Mouse (Mus musculus) kidney, embryonic 16.5 days (tissue): ENCODE measurements around the gene Lrfn2. TPM values are rescaled to one million over a fixed set of nuclear protein-coding genes. Genes with fewer than 3 reads are reported as not detected.

Source experiments
- ATAC-seq: fragments of 200-750 bp; cut with Nextera tagmentation; 2 replicates; pipeline ENCODE4 v1.8.0; 2017; ENCODE audit warnings: moderate TSS enrichment; ENCODE audit not compliant: low FRiP score, low TSS enrichment
- H3K27ac ChIP-seq: fragments of 300-500 bp; sonication (generic); 2 replicates; pipeline ENCODE4 v1.5.1; 2014; ENCODE audit warnings: low read length
- H3K27me3 ChIP-seq: fragments of 300-500 bp; sonication (generic); 2 replicates; pipeline ENCODE4 v1.6.1; 2014; ENCODE audit warnings: low read length, control low read depth, mixed read lengths; ENCODE audit not compliant: insufficient read depth
- H3K36me3 ChIP-seq: fragments of 300-500 bp; sonication (generic); 2 replicates; pipeline ENCODE4 v1.6.1; 2014; ENCODE audit warnings: low read length, control low read depth, mixed read lengths; ENCODE audit not compliant: insufficient read depth
- H3K4me1 ChIP-seq: fragments of 300-500 bp; sonication (generic); 2 replicates; pipeline ENCODE4 v1.6.1; 2014; ENCODE audit warnings: low read length, control low read depth, mixed read lengths; ENCODE audit not compliant: insufficient read depth
- H3K4me2 ChIP-seq: fragments of 300-500 bp; sonication (generic); replicated peaks from 2 replicates; pipeline ENCODE4 v1.6.1; 2014; ENCODE audit warnings: low read depth, low read length
- H3K4me3 ChIP-seq: fragments of 300-500 bp; sonication (generic); 2 replicates; pipeline ENCODE4 v1.5.1; 2014; ENCODE audit warnings: mild to moderate bottlenecking, low read length
- H3K9ac ChIP-seq: fragments of 300-500 bp; sonication (generic); replicated peaks from 2 replicates; pipeline ENCODE4 v1.6.1; 2014; ENCODE audit warnings: low read length
- H3K9me3 ChIP-seq: fragments of 300-500 bp; sonication (generic); 2 replicates; pipeline ENCODE4 v1.6.1; 2016; ENCODE audit warnings: low read length, control low read depth
- WGBS: fragments of 180-500 bp; shearing (Covaris S2); extraction: QIAGEN DNeasy Blood & Tissue Kit; methylation state at CpG from one replicate; pipeline ENCODE4 v1.1.7; 2014; 5-methylcytosine and 5-hydroxymethylcytosine counted together
- polyA plus RNA-seq: library from polyadenylated mRNA; unstranded; fragments of >200 nt; fragmentation: Nextera tagmentation; extraction: Ambion mirVana; gene quantifications from 2 replicates; pipeline ENCODE4 v1.2.1, GENCODE M21; 2015

The Lrfn2 gene
- polyA plus RNA-seq, 1 experiment from 2014 or later, result 0.94 TPM

- Histone ChIP-seq H3K9ac (no peak overlapping the region), H3K9me3 (no peaks in the 10 kb centered on the region), H3K36me3 (no peaks in the 10 kb centered on the region), H3K27me3 (no peaks in the 10 kb centered on the region), H3K4me1 (peaks cover 4% of the 10 kb centered on the region; the same call in 1 of the 2 replicates), H3K27ac (no peak overlapping the region), H3K4me2 (no peak overlapping the region), H3K4me3 (no peak overlapping the region)
- peak; percentile 80; the same call in 1 of the 2 replicates for ATAC-seq
- WGBS, result 8% methylated on average over 11 of the region's 11 CpGs
Observed at GRCm38 (mm10) chr17:48999463-49000227, 67.5 kb downstream of the Lrfn2 start.

- Histone ChIP-seq H3K4me3 (no peak overlapping the region), H3K27ac (no peak overlapping the region), H3K9ac (no peak overlapping the region), H3K4me1 (peaks cover 9% of the 10 kb centered on the region; the same call in 1 of the 2 replicates), H3K9me3 (no peaks in the 10 kb centered on the region), H3K4me2 (no peak overlapping the region), H3K36me3 (no peaks in the 10 kb centered on the region), H3K27me3 (no peaks in the 10 kb centered on the region)
- peak; percentile 46; the same call in 1 of the 2 replicates for ATAC-seq
- 26% methylated on average over 7 of the region's 7 CpGs for WGBS
Observed at GRCm38 (mm10) chr17:49009384-49010073, 77.3 kb downstream of the Lrfn2 start.

- no peak overlapping the region for H3K9ac ChIP-seq
- no peaks in the 10 kb centered on the region for H3K36me3 ChIP-seq
- no peaks in the 10 kb centered on the region for H3K9me3 ChIP-seq
- H3K27ac ChIP-seq, result no peak overlapping the region
- peaks cover 14% of the 10 kb centered on the region for H3K4me1 ChIP-seq
- H3K4me2 ChIP-seq, result no peak overlapping the region
- H3K4me3 ChIP-seq, result no peak overlapping the region
- no peak for ATAC-seq
- no peaks in the 10 kb centered on the region for H3K27me3 ChIP-seq
- WGBS, result 66% methylated on average over 7 of the region's 7 CpGs
Observed at GRCm38 (mm10) chr17:49013876-49014600, 81.9 kb downstream of the Lrfn2 start.

GRCm38 (mm10) chr17:49015368-49015767, 83.2 kb downstream of the Lrfn2 start:
- Histone ChIP-seq H3K27ac (no peak overlapping the region), H3K9me3 (no peaks in the 10 kb centered on the region), H3K4me3 (no peak overlapping the region), H3K36me3 (no peaks in the 10 kb centered on the region), H3K4me1 (peaks cover 6% of the 10 kb centered on the region; the same call in 1 of the 2 replicates), H3K4me2 (no peak overlapping the region), H3K9ac (no peak overlapping the region), H3K27me3 (no peaks in the 10 kb centered on the region)
- WGBS, result 86% methylated on average over 6 of the region's 6 CpGs
- no peak for ATAC-seq

- WGBS, result 97% methylated on average over 6 of the region's 6 CpGs
- H3K9me3 ChIP-seq, result no peaks in the 10 kb centered on the region
- H3K9ac ChIP-seq, result no peak overlapping the region
- ATAC-seq, result no peak
- H3K4me2 ChIP-seq, result no peak overlapping the region
- no peaks in the 10 kb centered on the region for H3K27me3 ChIP-seq
- no peak overlapping the region for H3K27ac ChIP-seq
- peaks cover 6% of the 10 kb centered on the region; the same call in 1 of the 2 replicates for H3K4me1 ChIP-seq
- H3K4me3 ChIP-seq, result no peak overlapping the region
- H3K36me3 ChIP-seq, result no peaks in the 10 kb centered on the region
Observed at GRCm38 (mm10) chr17:49016229-49016628, 84.0 kb downstream of the Lrfn2 start.

- no peak overlapping the region for H3K4me2 ChIP-seq
- WGBS, result 53% methylated on average over 17 of the region's 17 CpGs
- no peak overlapping the region for H3K27ac ChIP-seq
- H3K4me1 ChIP-seq, result peaks cover 6% of the 10 kb centered on the region; the same call in 1 of the 2 replicates
- no peaks in the 10 kb centered on the region for H3K36me3 ChIP-seq
- no peak overlapping the region for H3K9ac ChIP-seq
- no peaks in the 10 kb centered on the region for H3K9me3 ChIP-seq
- H3K27me3 ChIP-seq, result no peaks in the 10 kb centered on the region
- ATAC-seq, result no peak
- H3K4me3 ChIP-seq, result no peak overlapping the region
Observed at GRCm38 (mm10) chr17:49017438-49018415, 85.5 kb downstream of the Lrfn2 start.

- Histone ChIP-seq H3K4me2 (no peak overlapping the region), H3K9ac (no peak overlapping the region), H3K27ac (no peak overlapping the region), H3K4me1 (peaks cover 6% of the 10 kb centered on the region; the same call in 1 of the 2 replicates), H3K36me3 (no peaks in the 10 kb centered on the region), H3K9me3 (no peaks in the 10 kb centered on the region), H3K4me3 (no peak overlapping the region), H3K27me3 (no peaks in the 10 kb centered on the region)
- no peak for ATAC-seq
- WGBS, result 69% methylated on average over 8 of the region's 8 CpGs
Observed at GRCm38 (mm10) chr17:49018774-49019488, 86.8 kb downstream of the Lrfn2 start.

GRCm38 (mm10) chr17:49029556-49030268, 97.5 kb downstream of the Lrfn2 start:
- Histone ChIP-seq H3K4me1 (peaks cover 20% of the 10 kb centered on the region), H3K9me3 (no peaks in the 10 kb centered on the region), H3K4me3 (no peak overlapping the region), H3K27ac (peak overlapping the region; percentile 25; the same call in 1 of the 2 replicates), H3K27me3 (0 out of 2 replicates have a peak, but pooled peaks cover 1% of the 10 kb centered on the region), H3K4me2 (peak overlapping the region; percentile 21), H3K9ac (no peak overlapping the region), H3K36me3 (no peaks in the 10 kb centered on the region)
- peak; percentile 83 for ATAC-seq
- WGBS, result 40% methylated on average over 11 of the region's 11 CpGs
